Mouse (Mus musculus) bone marrow, adult 2 months (tissue): Measurements from ENCODE around the gene Tfip11. TPM values are rescaled to one million over a fixed set of nuclear protein-coding genes. Genes with fewer than 3 reads are reported as not detected.

Source experiments
- H3K27ac ChIP-seq: fragments of 200-500 bp; 2 replicates; pipeline ENCODE4 v1.5.1; 2012; ENCODE audit warnings: low read depth, mild to moderate bottlenecking, control low read depth, inconsistent platforms, low read length; ENCODE audit not compliant: control insufficient read depth, poor library complexity, insufficient read depth
- H3K4me1 ChIP-seq: fragments of 200-500 bp; 2 replicates; pipeline ENCODE4 v1.6.1; 2011; ENCODE audit warnings: low read length; ENCODE audit not compliant: control insufficient read depth, insufficient read depth
- H3K4me3 ChIP-seq: fragments of 200-500 bp; replicated peaks from 2 replicates; pipeline ENCODE3; 2011; ENCODE audit warnings: mild to moderate bottlenecking, low read depth, low read length, control low read depth; ENCODE audit not compliant: control insufficient read depth
- CTCF ChIP-seq: fragments of 200-500 bp; IDR thresholded peaks from 2 replicates; pipeline ENCODE4 v1.5.1; 2011; ENCODE audit warnings: low read length, control low read depth; ENCODE audit not compliant: control insufficient read depth, insufficient read depth
- POLR2A ChIP-seq: fragments of 200-500 bp; IDR thresholded peaks from 2 replicates; pipeline ENCODE4 v1.6.1; 2011; ENCODE audit warnings: low read depth, mild to moderate bottlenecking, control low read depth, low read length, borderline replicate concordance; ENCODE audit not compliant: control insufficient read depth
- WGBS: fragments of 180-500 bp; shearing (Covaris S2); methylation state at CpG from one replicate; pipeline ENCODE4 v1.1.7; 2018; 5-methylcytosine and 5-hydroxymethylcytosine counted together
- polyA plus RNA-seq: library from polyadenylated mRNA; stranded (reverse); fragments of >200 nt; gene quantifications from 2 replicates; pipeline ENCODE4 v1.2.4, GENCODE M21; 2011; ENCODE audit warnings: low replicate concordance; ENCODE audit not compliant: missing spikeins, insufficient read depth, insufficient read length

Tfip11 gene
- polyA plus RNA-seq, 1 experiment = 20.3 TPM

DNA sequence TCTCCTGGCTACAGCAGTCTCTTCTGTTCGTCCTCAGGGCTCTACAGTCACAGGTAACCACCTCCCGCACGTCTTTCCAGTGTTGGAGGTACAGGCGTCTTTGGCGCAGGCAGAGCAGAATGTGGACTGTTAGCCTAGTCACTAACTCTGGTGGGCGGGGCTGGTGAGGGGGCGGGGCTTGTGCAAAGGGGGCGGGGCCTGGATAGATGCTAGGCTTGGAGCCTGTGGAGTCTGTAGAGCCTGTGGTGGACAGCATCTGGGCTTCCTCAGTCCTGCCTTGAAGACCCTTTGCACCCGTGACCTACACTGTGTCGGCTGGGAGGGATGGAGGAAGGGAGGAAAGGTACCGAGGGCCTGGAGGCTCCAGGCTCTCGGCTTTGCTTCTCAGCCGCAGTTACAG, 29.8 kb downstream of the Tfip11 start, which contains the start of gene Gm6583:
Gene Gm6583 (minus strand): TSS at position 124 of the 400 bp plus-strand sequence.
- H3K27ac ChIP-seq = no peak within 1 kb of the TSS
- WGBS = 71% methylated on average over 13 of the region's 13 CpGs
- H3K4me1 ChIP-seq = no peaks in the 10 kb centered on the region; the same call in 1 of the 2 replicates
- TF ChIP-seq POLR2A (no peak), CTCF (no peak)
- no peak within 1 kb of the TSS for H3K4me3 ChIP-seq

- Histone ChIP-seq H3K4me1 (no peaks in the 10 kb centered on the region; the same call in 1 of the 2 replicates), H3K27ac (no peak overlapping the region), H3K4me3 (no peak overlapping the region)
- no peak for TF ChIP-seq CTCF
- TF ChIP-seq POLR2A = no peak
- 77% methylated on average over 9 of the region's 9 CpGs for WGBS
Measured at GRCm38 (mm10) chr5:112356322-112356721, 30.2 kb downstream of the Tfip11 start.

- Histone ChIP-seq H3K4me3 (no peak overlapping the region), H3K4me1 (no peaks in the 10 kb centered on the region; the same call in 1 of the 2 replicates), H3K27ac (no peak overlapping the region)
- 52% methylated on average over 4 of the region's 4 CpGs for WGBS
- TF ChIP-seq POLR2A (no peak), CTCF (no peak)
Measured at GRCm38 (mm10) chr5:112359520-112359919, 33.4 kb downstream of the Tfip11 start.

DNA sequence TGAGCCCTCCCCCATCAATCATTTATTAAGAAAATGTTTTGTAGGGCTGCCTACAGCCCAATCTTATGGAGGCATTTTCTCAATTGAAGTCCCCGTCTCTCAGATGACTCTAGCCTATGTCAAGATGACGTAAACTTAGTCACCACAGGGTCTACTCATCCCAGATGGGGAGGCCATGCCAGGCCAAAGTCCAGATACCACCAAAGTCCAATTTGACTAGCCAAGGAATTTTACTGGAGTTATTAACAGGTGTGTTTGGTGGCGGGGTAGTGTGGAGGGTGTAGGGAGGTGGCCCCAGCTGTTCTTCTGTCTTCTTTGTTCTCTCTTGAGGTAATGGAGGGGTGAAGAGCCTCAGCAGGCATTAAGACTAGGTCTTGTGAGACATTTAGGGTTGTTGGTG, 33.9 kb downstream of the Tfip11 start:
- Histone ChIP-seq H3K4me3 (no peak overlapping the region), H3K4me1 (no peaks in the 10 kb centered on the region), H3K27ac (no peak overlapping the region)
- TF ChIP-seq POLR2A = no peak
- TF ChIP-seq CTCF = no peak
- WGBS = 89% methylated on average over 3 of the region's 3 CpGs

- TF ChIP-seq POLR2A (no peak), CTCF (no peak)
- 82% methylated on average over 10 of the region's 10 CpGs for WGBS
- H3K4me3 ChIP-seq = no peak overlapping the region
- no peak overlapping the region for H3K27ac ChIP-seq
- H3K4me1 ChIP-seq = no peaks in the 10 kb centered on the region
Measured at GRCm38 (mm10) chr5:112364184-112364797, 38.1 kb downstream of the Tfip11 start.

DNA sequence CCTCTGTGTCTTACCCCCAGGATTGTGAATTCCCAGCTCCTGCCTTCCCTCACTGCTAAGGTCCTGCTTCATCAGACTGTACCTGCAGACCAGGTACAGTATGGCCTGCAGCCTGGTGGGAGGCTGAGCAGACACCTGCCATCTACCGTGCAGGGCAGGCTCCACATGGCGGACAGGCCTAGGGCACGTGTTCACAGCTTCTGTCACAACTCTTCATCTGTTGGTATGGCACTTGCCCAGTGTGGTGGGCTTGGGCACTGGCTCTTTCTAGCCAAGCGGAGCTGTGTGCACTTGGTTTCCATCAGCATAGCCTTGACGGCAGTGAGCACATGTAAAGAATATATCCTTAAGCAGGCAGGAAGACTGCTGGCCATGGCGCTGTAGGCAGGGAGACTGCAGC, 40.7 kb downstream of the Tfip11 start:
- TF ChIP-seq POLR2A (no peak), CTCF (no peak)
- H3K4me3 ChIP-seq = no peak overlapping the region
- 92% methylated on average over 6 of the region's 6 CpGs for WGBS
- no peaks in the 10 kb centered on the region for H3K4me1 ChIP-seq
- H3K27ac ChIP-seq = no peak overlapping the region

DNA sequence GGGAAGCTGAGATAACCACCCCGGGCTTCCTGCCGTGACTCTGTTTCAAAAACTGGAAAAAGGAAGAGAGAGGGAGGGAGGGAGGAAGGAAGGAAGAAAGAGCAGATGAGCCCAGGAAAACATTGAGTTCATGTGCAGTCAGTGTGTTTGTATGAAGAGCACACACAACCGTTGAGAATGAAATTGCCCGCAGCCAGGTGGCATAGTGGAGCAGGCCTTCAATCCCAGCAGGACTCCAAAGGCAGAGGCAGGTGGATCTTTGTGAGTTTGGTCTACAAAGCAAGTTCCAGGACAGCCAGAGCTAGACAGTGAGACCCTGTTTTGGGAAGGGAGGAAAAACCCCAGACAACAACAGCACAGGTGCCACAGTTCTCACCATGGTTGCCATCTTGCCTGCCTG, 41.2 kb downstream of the Tfip11 start:
- H3K27ac ChIP-seq = no peak overlapping the region
- no peaks in the 10 kb centered on the region for H3K4me1 ChIP-seq
- WGBS = 79% methylated on average over 4 of the region's 4 CpGs
- no peak overlapping the region for H3K4me3 ChIP-seq
- TF ChIP-seq CTCF = no peak
- no peak for TF ChIP-seq POLR2A

GRCm38 (mm10) chr5:112367929-112368328, 41.8 kb downstream of the Tfip11 start:
- no peak overlapping the region for H3K27ac ChIP-seq
- H3K4me3 ChIP-seq = no peak overlapping the region
- TF ChIP-seq CTCF = no peak
- no peak for TF ChIP-seq POLR2A
- WGBS = 66% methylated on average over 12 of the region's 12 CpGs
- no peaks in the 10 kb centered on the region for H3K4me1 ChIP-seq

- Histone ChIP-seq H3K27ac (no peak overlapping the region), H3K4me1 (no peaks in the 10 kb centered on the region), H3K4me3 (no peak overlapping the region)
- 62% methylated on average over 10 of the region's 10 CpGs for WGBS
- TF ChIP-seq POLR2A (no peak), CTCF (no peak)
Measured at GRCm38 (mm10) chr5:112368666-112369065, 42.5 kb downstream of the Tfip11 start.
